Mouse (Mus musculus) ES-CJ7 (cell line): ENCODE measurements at regions not wholly inside any gene's neighbourhood (a gene's known extent, or its start where the extent isn't known, plus 50 kb on each side); places are given as distances from the start of the nearest gene placed in this dataset.

Source experiments
- DNase-seq: peaks from one replicate; pipeline ENCODE4 v3.0.0; 2011; ENCODE audit warnings: low read depth, low spot score

GRCm38 (mm10) chr13:6059515-6060228 lies 198.4 kb downstream of the Klf6 start:
- peak; percentile 25 for DNase-seq

- DNase-seq = no peak
Measured at GRCm38 (mm10) chr13:6060229-6060845, 199.1 kb downstream of the Klf6 start.

GRCm38 (mm10) chr13:6062305-6062704 lies 201.0 kb downstream of the Klf6 start:
- no peak for DNase-seq

DNA sequence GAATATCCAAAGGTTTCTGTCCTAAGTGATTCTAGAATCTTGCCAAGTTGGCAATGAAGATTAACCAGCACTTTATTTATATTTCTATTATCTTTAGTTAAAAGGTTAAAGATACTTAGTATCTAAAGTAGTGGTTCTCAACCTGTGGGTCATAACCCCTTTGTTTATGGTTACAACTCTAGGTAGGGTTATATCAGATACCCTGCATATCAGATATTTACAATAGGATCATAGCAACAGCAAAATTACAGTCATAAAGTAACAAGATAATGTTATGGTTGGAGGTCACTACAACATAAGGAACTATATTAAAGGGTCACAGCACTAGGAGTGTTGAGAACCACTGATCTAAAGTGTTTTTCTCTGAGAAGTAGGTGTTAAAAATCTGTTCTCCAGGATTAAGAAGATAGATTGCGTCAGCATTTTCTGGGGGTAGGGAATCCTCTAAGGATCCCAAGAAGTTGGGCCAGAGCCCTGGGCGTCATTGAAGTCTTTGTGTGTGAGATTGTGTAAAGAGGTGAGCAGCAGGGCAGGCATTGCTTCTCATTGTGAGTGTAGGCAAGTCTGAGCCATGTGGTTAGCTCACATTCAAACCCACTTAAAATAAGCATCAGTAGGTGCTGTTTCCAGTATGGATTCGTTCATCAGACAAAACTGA lies 201.6 kb downstream of the Klf6 start:
- no peak for DNase-seq

- DNase-seq = no peak
Measured at GRCm38 (mm10) chr13:6076978-6077825, 215.9 kb downstream of the Klf6 start.

- no peak for DNase-seq
Measured at GRCm38 (mm10) chr13:6085891-6086290, 224.6 kb downstream of the Klf6 start.

- DNase-seq = no peak
Measured at GRCm38 (mm10) chr13:6109018-6109657, 247.9 kb downstream of the Klf6 start.

- no peak for DNase-seq
Measured at GRCm38 (mm10) chr13:6119703-6120102, 258.4 kb downstream of the Klf6 start.

DNA sequence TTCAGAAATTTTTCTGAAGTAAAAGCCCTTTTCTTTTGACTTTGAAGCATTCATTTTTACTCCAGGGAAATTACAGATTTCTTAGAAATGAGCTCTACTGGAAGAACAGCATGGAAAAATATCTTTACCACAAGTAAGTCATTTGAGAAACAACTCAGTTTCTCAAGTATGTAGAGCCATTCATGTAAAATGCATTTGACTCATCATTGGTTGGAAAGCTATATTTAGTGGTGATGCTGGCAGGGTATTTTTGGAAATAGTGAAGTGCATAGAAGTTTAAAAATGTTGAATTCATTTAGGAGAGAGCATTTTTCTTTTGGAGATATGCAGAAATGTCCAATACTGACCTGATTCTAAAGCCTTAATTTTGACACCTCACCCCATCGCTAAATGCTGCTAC lies 266.0 kb downstream of the Klf6 start:
- no peak for DNase-seq

DNA sequence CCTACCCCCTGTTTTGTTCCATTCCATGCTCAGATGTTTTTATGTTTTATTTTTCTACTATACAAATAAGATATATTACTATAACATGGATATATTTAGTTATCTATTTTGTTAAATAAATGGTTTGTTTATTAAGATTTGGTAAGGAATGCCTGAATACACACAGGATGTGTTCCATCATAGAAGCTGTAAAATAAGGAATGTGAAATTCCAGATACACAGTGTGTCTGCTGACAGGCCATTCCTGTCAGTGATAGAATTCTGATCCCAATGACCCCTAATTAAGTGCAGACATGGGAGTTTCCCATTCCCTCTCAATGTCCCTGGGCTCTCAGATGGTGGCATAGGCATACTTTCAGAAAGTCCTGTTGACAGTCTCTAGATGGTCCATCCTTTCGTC lies 267.6 kb downstream of the Klf6 start:
- DNase-seq = no peak

- no peak for DNase-seq
Measured at GRCm38 (mm10) chr13:6131363-6131762, 270.1 kb downstream of the Klf6 start.

DNA sequence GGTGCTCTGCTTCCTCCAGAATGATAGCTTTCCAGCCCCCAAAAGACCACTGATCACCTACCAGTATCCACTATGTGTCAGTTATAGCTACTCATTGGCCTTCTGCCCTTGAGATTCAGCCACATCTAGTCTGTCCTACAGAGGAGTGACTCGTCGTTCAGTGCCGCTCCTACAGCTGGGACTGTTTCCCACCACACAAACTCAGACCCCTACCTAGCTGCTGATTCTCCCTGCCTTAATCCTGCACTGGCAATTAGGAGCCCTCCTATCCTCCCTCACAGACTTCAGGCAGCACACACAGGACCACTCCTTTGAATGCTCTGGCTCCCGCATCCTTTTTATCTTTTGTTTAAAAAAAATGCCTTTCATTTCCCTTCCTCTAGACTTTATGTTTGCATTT lies 275.9 kb downstream of the Klf6 start:
- peak; percentile 10 for DNase-seq

DNA sequence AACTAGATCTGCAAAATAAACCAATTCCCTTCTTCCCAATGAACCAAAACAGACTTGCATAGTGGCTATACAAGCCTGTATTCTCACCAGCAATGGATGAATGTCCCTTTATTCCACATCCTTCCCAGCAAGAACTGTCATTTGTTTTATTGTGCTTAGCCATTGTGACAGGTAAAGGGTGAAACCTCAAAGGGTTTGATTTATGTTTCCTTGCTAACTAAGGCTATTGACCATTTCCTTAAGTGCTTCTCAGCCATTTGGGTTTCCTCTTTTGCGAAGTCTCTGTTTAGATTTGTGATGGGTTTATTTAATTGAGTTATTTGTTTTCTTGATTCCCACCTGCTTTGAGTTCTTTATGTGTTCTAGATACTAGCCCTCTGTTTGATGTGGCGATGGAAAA lies 281.5 kb downstream of the Klf6 start:
- no peak for DNase-seq

- no peak for DNase-seq
Measured at GRCm38 (mm10) chr13:6153657-6154056, 292.4 kb downstream of the Klf6 start.

DNA sequence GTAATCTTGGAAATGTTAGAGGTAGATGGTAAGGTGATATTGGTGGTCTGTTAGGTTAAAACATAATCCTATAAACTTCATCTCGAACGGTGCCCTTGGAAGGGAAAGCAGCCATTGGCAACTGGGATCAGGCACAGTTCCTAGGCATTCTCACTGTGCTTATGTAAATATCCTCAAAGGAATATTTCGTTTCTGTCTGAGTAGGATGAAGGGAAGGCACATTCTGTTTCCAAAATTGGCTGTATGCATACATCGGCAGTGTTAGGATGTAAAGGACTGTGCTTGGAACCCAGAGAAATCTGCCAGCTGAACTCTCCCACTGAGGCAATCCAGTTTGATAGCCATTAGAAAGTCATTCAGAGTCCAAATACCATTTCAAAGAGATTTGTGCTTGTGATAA lies 294.9 kb downstream of the Klf6 start:
- no peak for DNase-seq

DNA sequence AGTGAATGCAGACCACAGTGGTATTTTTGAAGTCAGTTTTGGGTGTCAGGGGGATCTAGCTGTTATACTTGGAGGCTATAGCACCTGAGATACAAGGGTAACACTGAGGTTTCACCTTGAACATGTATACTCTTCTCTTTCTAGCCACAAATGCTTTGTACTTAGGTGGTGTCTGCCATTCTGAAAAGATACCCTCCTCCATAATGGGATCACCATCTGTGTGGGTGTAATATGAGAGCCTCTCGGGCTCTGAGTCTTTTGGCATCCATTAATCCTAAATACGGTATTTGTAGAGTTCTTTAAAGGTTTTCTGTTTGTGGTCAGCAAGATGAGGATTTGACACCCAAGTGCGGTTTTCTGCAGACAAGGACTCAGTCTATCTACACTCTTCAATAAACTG lies 295.7 kb downstream of the Klf6 start:
- DNase-seq = no peak

- DNase-seq = no peak
Measured at GRCm38 (mm10) chr13:6157946-6158345, 296.7 kb downstream of the Klf6 start.

DNA sequence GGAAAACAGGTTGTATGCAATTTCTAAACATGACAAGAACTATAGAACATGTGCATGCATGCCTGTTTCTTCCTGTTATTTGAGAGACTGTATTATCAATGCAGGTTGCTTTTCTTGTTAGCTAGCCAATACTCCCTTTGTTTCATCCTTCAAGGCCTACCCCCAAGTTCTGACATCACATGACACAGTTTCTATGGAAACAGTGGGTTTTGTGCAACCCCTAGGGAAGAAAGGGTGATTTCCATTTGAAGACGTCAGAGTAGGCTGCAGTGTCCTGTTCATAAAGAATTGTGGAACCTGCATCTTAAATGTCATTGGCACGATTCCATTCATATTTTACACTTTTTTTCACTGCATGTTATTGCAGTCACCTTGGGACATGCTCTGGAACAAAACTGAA lies 298.1 kb downstream of the Klf6 start:
- no peak for DNase-seq

- DNase-seq = no peak
Measured at GRCm38 (mm10) chr13:6165916-6166315, 304.6 kb downstream of the Klf6 start.

DNA sequence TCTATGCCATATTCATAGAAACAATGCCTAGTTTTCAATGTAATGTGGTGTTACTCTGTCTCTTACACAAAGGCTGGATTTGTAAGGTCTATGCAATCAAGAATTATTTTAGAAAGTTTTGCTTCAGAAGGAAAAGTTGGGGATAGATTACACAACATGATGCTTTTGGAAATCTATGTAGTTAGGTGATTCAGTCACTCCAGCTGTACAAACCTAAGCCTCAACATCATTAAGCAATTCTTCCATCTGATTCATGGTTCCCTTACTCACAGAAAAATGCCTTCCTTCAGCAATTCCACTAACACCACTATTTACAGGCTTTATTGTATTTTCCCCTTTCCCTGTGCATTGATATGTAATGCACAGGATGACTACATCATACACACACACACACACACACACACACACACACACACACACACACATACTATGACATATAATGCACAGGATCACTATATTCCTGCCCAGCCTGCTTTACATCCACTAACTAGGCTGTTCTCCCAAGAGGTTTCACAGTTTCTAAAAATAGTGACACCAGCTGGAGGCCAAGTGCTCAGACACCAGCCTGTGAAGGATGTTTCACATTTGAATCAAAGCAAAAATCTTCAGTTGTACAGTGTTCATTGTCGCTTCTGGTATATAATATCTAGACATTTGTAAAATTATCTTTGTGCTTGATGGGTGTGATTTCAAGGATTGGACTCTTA lies 305.9 kb downstream of the Klf6 start:
- DNase-seq = no peak

DNA sequence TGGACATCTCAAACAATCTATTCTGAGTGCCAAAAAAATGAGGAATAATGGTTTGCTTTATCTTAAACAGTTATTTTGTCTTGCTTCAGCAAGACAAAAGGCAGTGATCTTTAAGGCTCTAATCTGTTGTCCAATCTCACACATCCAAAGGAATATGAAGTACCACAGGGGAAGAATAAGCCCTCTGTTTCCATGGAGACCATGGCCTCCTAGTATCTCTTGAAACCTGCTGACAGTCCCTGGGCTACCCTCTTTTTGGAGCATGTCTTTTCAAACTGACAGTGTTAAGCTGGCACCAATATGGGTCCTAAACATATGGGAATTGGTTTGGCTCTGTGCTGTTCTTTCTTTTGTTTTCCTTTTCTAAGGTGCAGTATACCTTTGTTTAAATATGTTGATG lies 311.8 kb downstream of the Klf6 start:
- no peak for DNase-seq
